Mouse (Mus musculus): Measurements from ENCODE around the gene Klhl31. TPM values are rescaled to one million over a fixed set of nuclear protein-coding genes. Genes with fewer than 3 reads are reported as not detected.

The Klhl31 gene
- polyA plus RNA-seq, 1 experiment, result 0.06 TPM

GRCm38 (mm10) chr9:77603965-77604509, 32.3 kb upstream of the Klhl31 start:
- TF ChIP-seq CTCF (IDR thresholded peaks at IDR 0.05; ENCODE audit: extremely low read depth, insufficient read depth, low read length) (no peak), POLR2A (IDR thresholded peaks at IDR 0.05; ENCODE audit: extremely low read depth, insufficient read depth, low read length) (no peak)
- Histone ChIP-seq H3K4me1 (ENCODE audit: control insufficient read depth, insufficient read depth, low read length) (no peaks in the 10 kb centered on the region; the same call in 1 of the 2 replicates), H3K4me3 (ENCODE audit: insufficient read depth, low read length) (no peak overlapping the region), H3K27ac (ENCODE audit: insufficient read depth, low read length) (no peak overlapping the region)

- no peak overlapping the region for H3K27ac ChIP-seq (ENCODE audit: insufficient read depth, low read length)
- no peaks in the 10 kb centered on the region; the same call in 1 of the 2 replicates for H3K4me1 ChIP-seq (ENCODE audit: control insufficient read depth, insufficient read depth, low read length)
- H3K4me3 ChIP-seq (ENCODE audit: insufficient read depth, low read length), result no peak overlapping the region
- TF ChIP-seq POLR2A (IDR thresholded peaks at IDR 0.05; ENCODE audit: extremely low read depth, insufficient read depth, low read length) (no peak), CTCF (IDR thresholded peaks at IDR 0.05; ENCODE audit: extremely low read depth, insufficient read depth, low read length) (no peak)
Measured at GRCm38 (mm10) chr9:77607295-77607694, 29.0 kb upstream of the Klhl31 start.

GRCm38 (mm10) chr9:77607840-77608239, 28.5 kb upstream of the Klhl31 start:
- TF ChIP-seq CTCF (IDR thresholded peaks at IDR 0.05; ENCODE audit: extremely low read depth, insufficient read depth, low read length) (peak; percentile 52), POLR2A (IDR thresholded peaks at IDR 0.05; ENCODE audit: extremely low read depth, insufficient read depth, low read length) (no peak)
- H3K27ac ChIP-seq (ENCODE audit: insufficient read depth, low read length), result no peak overlapping the region
- no peaks in the 10 kb centered on the region for H3K4me1 ChIP-seq (ENCODE audit: control insufficient read depth, insufficient read depth, low read length)
- H3K4me3 ChIP-seq (ENCODE audit: insufficient read depth, low read length), result no peak overlapping the region

- H3K27ac ChIP-seq (ENCODE audit: insufficient read depth, low read length), result no peak overlapping the region
- peak; percentile 48 for TF ChIP-seq CTCF (IDR thresholded peaks at IDR 0.05; ENCODE audit: extremely low read depth, insufficient read depth, low read length)
- TF ChIP-seq POLR2A (IDR thresholded peaks at IDR 0.05; ENCODE audit: extremely low read depth, insufficient read depth, low read length), result no peak
- no peak overlapping the region for H3K4me3 ChIP-seq (ENCODE audit: insufficient read depth, low read length)
- no peaks in the 10 kb centered on the region for H3K4me1 ChIP-seq (ENCODE audit: control insufficient read depth, insufficient read depth, low read length)
Measured at GRCm38 (mm10) chr9:77610811-77611210, 25.5 kb upstream of the Klhl31 start.

- no peak overlapping the region for H3K4me3 ChIP-seq (ENCODE audit: insufficient read depth, low read length)
- H3K4me1 ChIP-seq (ENCODE audit: control insufficient read depth, insufficient read depth, low read length), result no peaks in the 10 kb centered on the region
- no peak for TF ChIP-seq CTCF (IDR thresholded peaks at IDR 0.05; ENCODE audit: extremely low read depth, insufficient read depth, low read length)
- TF ChIP-seq POLR2A (IDR thresholded peaks at IDR 0.05; ENCODE audit: extremely low read depth, insufficient read depth, low read length), result no peak
- H3K27ac ChIP-seq (ENCODE audit: insufficient read depth, low read length), result no peak overlapping the region
Measured at GRCm38 (mm10) chr9:77612349-77612748, 24.0 kb upstream of the Klhl31 start.

- TF ChIP-seq POLR2A (IDR thresholded peaks at IDR 0.05; ENCODE audit: extremely low read depth, insufficient read depth, low read length), result no peak
- TF ChIP-seq CTCF (IDR thresholded peaks at IDR 0.05; ENCODE audit: extremely low read depth, insufficient read depth, low read length), result no peak
- Histone ChIP-seq H3K27ac (ENCODE audit: insufficient read depth, low read length) (no peak overlapping the region), H3K4me1 (ENCODE audit: control insufficient read depth, insufficient read depth, low read length) (no peaks in the 10 kb centered on the region; the same call in 1 of the 2 replicates), H3K4me3 (ENCODE audit: insufficient read depth, low read length) (no peak overlapping the region)
Measured at GRCm38 (mm10) chr9:77615868-77616267, 20.4 kb upstream of the Klhl31 start.

DNA sequence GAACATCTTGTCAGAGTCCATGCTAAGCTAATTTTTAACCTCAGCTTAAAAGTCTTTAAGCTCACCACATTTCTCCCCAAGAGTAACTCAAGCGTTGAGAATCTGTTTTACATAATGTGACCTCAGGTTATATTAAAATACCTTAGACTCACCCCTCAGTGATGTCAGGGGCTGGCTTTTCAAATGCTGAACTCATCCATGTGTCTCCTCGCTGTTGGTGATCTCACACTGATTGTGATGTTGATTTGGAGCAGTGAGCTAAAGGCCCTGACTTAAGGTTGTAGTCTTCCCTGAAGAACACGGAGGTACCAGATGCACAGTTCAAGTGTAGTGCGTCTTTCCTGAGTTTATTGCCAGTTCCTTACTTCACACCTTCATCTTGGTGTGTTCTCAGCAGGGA, 19.5 kb upstream of the Klhl31 start:
- H3K4me1 ChIP-seq (ENCODE audit: control insufficient read depth, insufficient read depth, low read length), result no peaks in the 10 kb centered on the region; the same call in 1 of the 2 replicates
- no peak overlapping the region for H3K4me3 ChIP-seq (ENCODE audit: insufficient read depth, low read length)
- no peak for TF ChIP-seq POLR2A (IDR thresholded peaks at IDR 0.05; ENCODE audit: extremely low read depth, insufficient read depth, low read length)
- no peak for TF ChIP-seq CTCF (IDR thresholded peaks at IDR 0.05; ENCODE audit: extremely low read depth, insufficient read depth, low read length)
- H3K27ac ChIP-seq (ENCODE audit: insufficient read depth, low read length), result no peak overlapping the region

GRCm38 (mm10) chr9:77617751-77618150, 18.5 kb upstream of the Klhl31 start:
- no peaks in the 10 kb centered on the region; the same call in 1 of the 2 replicates for H3K4me1 ChIP-seq (ENCODE audit: control insufficient read depth, insufficient read depth, low read length)
- no peak overlapping the region for H3K27ac ChIP-seq (ENCODE audit: insufficient read depth, low read length)
- H3K4me3 ChIP-seq (ENCODE audit: insufficient read depth, low read length), result no peak overlapping the region
- TF ChIP-seq CTCF (IDR thresholded peaks at IDR 0.05; ENCODE audit: extremely low read depth, insufficient read depth, low read length), result no peak
- no peak for TF ChIP-seq POLR2A (IDR thresholded peaks at IDR 0.05; ENCODE audit: extremely low read depth, insufficient read depth, low read length)

DNA sequence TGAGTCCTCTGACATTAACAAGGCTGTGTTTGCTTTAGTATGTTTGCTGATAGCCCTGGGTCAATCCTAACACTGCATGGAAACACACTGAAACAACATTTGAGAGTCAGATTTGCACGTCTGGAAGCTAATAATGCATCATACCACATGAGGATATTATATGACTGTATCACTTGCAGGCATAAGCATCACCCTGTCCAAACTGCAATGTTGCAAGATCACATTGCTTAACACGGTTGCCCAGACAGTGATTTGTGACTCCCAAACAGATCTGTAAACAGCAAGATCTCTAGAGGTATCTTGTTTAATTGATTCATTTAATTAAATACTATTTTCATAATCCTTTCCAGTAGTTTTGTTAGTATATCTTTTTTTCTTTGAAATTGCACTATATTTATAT, 17.9 kb upstream of the Klhl31 start:
- no peak for TF ChIP-seq POLR2A (IDR thresholded peaks at IDR 0.05; ENCODE audit: extremely low read depth, insufficient read depth, low read length)
- no peak for TF ChIP-seq CTCF (IDR thresholded peaks at IDR 0.05; ENCODE audit: extremely low read depth, insufficient read depth, low read length)
- Histone ChIP-seq H3K4me3 (ENCODE audit: insufficient read depth, low read length) (no peak overlapping the region), H3K27ac (ENCODE audit: insufficient read depth, low read length) (no peak overlapping the region), H3K4me1 (ENCODE audit: control insufficient read depth, insufficient read depth, low read length) (no peaks in the 10 kb centered on the region; the same call in 1 of the 2 replicates)

DNA sequence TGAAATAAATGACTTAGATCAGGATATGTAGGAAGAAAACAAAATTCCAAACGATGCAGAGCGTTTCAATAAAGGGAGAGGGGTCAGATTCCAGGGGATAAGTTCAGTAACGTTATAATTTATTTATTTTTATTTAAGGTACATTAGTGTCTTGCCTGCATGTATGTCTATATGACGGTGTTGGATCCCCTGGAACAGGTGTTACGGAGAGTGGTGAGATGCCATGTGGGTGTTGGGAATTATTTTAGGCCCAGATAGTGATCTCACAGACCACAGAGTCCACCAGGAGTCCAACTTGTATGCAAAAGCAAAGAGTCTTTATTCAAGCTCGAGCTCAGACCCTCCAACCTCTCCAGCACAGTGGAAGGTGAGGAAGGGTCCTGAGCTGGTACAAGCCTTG, 16.2 kb upstream of the Klhl31 start:
- Histone ChIP-seq H3K4me3 (ENCODE audit: insufficient read depth, low read length) (no peak overlapping the region), H3K27ac (ENCODE audit: insufficient read depth, low read length) (no peak overlapping the region), H3K4me1 (ENCODE audit: control insufficient read depth, insufficient read depth, low read length) (no peaks in the 10 kb centered on the region; the same call in 1 of the 2 replicates)
- no peak for TF ChIP-seq POLR2A (IDR thresholded peaks at IDR 0.05; ENCODE audit: extremely low read depth, insufficient read depth, low read length)
- TF ChIP-seq CTCF (IDR thresholded peaks at IDR 0.05; ENCODE audit: extremely low read depth, insufficient read depth, low read length), result no peak

All from cortical plate, adult 2 months (tissue).